Mouse (Mus musculus) layer of hippocampus, postnatal 10 days (tissue): ENCODE measurements around the gene Csf2rb2. TPM values are rescaled to one million over a fixed set of nuclear protein-coding genes. Genes with fewer than 3 reads are reported as not detected.
"Not testable (repeated sequence)": the region's sequence is repeated elsewhere in the genome, so short reads cannot be mapped to it uniquely, and the experiment has no call there.

Source experiments
- DNase-seq, 2 experiments: peaks; one replicate each; pipeline ENCODE4 v3.0.0; 2021; ENCODE audit warnings: low spot score in 2 of 2
- total RNA-seq, 2 experiments: library from RNA; stranded (reverse); gene quantifications; 2 replicates each; pipeline ENCODE4 v1.2.3; 2021

The Csf2rb2 gene
- total RNA-seq, 2 experiments from 2014 or later: 2.1 to 3.0 TPM

DNA sequence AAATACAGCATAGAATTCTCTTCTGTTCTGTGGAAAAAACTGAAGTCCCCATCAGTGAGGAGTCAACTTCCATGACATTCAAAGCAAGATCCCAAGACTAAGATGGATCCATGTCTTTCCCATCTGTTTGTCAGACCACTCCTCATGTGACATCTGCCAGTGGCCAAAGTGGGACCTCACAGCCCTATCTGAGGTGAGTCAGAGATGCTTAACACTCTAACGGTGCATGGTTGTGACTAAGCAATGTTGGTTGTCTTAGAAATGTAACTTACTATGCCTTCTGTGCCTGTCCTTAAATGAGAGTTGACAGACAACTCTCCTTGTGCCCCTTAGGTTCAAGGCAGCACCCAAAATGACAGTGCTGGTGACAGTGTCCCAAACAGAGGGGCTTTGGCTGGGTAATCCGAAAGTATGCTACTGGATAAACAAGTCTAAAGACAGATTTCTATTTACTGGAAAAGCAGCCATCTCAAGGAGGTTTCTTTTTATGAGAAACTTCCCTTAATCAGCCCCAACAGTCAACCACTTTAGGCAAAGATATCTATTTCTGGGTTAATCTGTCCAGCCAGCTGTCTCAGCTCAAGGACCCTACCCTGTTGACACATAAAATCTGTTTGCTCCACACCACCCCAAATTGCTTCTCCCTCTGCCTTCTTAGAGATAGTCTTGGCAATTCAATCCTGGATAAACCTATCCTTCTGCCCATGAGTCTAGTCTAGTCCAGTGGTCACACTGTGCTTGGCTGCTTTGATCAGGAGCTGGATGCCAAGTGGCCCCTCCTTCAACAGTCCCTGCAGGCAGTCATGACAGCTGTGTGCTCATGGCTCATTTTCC is 13.0 kb upstream of the Csf2rb2 start:
- DNase-seq: not testable (repeated sequence)

DNA sequence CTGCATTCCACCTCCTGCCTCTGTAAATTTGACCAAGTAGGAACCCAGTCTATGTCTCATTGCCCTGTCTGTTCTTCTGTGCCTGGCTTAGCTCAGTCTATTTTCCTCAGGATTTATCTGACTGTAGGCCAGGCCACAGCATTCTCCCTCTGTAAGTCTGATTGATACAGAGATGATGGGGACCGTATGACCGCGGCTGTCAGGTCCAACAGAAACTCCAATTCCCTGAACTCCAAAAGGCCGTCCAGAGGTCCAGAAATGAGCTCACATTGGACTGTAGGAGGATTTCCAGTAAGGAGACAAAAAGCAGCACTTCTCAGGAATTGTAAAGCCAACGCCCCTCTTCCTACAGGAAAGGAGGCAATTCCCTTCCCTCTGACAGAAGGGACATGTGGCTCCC is 8.1 kb upstream of the Csf2rb2 start:
- DNase-seq: not testable (repeated sequence)

DNA sequence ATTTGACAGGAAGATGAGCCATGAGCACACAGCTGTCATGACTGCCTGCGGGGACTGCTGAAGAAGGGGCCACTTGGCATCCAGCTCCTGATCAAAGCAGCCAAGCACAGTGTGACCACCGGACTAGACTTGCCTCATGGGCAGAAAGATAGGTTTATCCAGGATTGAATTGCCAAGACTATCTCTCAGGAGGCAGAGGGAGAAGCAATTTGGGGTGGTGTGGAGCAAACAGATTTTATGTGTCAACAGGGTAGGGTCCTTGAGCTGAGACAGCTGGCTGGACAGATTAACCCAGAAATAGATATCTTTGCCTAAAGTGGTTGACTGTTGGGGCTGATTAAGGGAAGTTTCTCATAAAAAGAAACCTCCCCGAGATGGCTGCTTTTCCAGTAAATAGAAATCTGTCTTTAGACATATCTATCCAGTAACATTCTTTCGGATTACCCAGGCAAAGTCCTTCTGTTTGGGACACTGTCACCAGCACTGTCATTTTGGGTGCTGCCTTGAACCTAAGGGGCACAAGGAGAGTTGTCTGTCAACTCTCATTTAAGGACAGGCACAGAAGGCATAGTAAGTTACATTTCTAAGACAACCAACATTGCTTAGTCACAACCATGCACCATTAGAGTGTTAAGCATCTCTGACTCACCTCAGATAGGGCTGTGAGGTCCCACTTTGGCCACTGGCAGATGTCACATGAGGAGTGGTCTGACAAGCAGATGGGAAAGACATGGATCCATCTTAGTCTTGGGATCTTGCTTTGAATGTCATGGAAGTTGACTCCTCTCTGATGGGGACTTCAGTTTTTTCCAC is 7.1 kb upstream of the Csf2rb2 start:
- DNase-seq: not testable (repeated sequence)

DNA sequence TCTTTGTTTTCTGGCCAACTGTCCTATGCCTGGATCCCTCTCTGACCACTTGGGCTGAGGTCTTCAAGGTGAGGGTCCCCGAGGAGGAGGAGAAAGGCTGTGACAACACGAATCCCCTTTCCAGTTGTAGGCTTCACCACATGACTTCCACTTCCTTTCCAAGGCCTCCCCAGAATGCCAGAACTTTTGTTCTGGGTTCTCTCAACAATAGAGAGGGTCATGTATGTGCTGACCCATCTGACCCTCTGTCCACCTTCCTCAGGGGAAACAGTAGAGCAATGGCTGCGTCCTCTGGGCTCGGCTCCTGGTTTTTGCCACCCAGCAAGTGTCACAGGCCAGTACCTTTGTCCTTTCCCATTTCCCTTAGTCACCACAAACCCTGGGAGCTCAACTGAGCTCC is 5.5 kb upstream of the Csf2rb2 start:
- DNase-seq: no peak

DNA sequence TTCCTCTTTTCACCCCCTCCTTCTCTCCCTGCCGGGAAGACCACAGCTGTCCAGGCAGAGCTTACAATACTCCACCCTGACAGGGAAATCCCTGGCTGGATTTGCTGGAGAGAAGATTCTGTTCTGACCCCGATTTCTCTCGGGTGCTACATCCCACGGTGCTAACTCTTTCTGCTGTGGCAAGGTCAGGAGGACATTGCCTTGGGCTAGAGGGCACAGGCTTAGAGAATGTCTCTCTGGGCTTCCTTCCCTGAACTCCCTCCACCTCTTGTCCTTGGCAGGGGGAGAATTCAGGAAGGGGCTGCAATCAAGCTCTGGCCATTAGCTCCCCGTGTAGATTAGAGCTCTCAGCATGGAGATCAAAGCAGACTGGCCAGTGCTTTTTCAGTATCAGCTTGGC is 4.3 kb upstream of the Csf2rb2 start:
- no peak for DNase-seq

DNA sequence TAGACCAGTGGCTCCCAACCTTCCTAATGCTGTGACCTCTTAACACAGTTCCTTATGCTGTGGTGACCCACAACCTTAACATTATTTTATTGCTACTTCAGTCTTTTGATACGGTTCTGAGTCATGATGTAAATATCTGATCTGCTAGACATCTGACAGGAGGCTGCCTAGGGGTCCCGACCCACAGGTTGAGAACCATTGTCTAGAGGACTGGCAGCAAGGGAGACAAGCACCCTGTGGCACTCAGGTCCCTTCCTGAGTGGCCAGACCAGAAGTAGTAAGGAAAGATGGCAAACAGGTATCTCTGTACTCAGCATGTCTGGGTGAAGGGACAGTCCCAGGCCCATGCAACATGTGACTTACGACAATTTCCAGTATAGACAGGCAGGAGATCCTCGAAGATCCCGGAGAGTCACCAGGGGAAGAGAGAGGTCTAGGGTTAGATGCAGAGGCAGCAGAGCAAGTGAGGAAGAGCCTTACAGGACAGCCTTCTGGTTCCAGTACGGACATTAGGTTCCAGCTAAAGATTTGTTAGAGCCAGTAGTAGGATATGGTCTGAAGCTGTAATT is 1.8 kb downstream of the Csf2rb2 start:
- no peak for DNase-seq

DNA sequence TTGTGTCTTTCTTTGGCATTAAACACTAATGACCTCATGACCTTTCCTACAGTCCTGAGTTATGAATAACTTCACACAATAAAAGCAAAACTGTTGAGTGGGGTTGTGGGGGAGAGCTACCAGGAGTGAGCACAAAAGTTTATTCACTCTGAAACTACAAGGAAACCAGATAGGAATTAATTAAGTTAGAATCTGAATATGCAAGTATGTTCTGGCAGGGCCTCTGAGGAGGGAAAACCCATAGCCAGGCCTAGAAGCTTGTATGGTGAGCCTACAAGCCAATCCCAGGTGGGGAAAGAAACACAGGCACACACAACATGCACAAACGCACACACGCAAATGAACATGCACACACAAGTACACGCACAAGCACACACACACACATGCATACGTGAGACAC is 2.8 kb downstream of the Csf2rb2 start:
- DNase-seq: no peak

DNA sequence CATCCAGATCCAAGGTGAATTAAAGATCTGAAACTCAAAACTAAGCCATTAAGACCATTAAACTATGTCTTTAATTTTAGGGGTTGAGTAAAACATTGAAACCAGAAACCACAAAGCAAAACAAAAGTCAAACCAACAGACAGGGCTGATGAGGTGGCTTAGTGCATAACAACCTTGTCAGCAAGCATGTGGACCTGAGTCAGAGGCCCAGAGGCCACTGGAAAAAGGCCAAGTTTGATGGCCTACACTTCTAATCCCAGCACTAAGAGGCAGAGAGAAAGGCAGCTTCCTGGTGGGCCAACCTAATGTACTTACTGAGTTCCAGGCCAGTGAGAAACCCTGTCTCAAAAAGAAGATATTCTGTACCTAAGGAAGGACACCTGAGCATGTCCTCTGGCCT is 4.7 kb downstream of the Csf2rb2 start:
- no peak for DNase-seq

DNA sequence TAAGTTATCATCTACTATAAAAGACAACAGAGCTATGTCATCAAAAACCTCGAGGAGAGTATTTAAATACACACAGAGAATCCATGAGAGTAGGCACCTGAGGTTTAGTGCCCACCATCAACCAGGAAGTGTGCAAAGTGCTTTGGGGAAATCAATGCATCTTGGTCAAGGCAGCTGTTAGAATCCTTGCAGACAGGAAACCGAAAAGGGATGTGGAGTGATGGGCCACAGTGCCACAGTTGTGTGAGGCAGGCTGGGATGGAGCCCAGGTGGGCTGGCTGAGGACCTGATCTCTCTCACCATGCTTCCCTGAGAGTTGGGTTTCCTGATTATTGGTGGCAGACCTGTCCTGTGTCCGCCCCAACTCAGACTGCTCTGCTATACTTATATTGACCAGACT is 5.9 kb downstream of the Csf2rb2 start:
- DNase-seq: no peak

DNA sequence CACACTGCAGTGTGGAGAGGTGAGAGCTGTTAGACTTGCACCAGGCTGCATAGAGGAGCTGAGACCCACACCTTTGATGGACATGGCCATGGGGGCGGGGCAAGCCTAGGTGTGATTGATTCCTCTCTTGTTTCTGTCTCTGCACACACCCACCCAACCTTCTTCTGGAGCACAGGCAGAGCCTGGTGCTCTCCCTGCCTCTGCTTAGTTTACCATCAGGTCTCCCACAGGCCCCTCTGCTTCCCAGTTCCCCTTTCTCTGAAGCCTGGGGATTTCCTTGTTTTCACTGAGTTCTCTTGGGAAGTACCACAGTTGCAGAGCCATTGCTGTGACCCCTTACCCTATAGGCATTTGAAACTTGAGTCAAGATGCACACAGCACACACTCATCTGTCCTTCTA is 7.0 kb downstream of the Csf2rb2 start:
- no peak for DNase-seq

DNA sequence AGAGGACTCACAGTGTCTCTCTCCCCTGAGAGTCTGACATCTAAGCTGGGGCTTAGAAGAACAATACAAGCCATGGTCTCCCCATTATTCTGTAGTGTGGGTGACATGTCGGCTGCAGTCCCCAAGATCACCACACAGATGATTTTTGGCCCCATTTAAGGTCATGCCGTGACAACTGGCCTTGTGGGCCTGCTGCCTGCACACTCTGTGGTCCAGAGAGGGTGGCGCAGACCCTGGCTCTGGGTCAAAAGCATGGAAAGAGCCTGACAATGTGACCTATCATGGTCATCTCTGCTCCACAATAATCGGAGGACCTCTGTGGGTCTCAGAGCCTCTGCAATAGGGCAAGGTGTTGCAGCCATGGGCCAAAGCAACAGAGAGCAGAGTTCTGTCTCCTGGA is 11.8 kb downstream of the Csf2rb2 start:
- no peak for DNase-seq

DNA sequence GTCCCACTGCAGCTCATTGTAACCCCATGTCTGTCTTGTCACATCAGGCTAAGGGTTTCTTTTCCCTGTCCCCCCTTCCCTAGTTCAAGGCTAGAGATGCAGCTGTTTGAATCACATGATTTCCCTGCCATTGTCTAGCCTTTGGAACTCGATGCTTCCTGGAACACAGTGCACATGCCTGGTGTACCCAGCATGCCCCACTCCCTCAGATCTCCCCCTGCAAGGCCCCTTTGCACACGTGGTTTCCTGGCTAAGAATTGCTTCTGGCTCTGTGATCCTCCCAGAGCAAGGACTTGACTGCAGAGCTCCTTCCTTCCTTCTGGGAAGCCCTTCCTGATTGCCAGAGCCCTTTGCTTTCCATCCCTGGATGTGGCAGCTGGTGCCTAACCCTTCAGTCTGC is 12.3 kb downstream of the Csf2rb2 start:
- not testable (repeated sequence) for DNase-seq

DNA sequence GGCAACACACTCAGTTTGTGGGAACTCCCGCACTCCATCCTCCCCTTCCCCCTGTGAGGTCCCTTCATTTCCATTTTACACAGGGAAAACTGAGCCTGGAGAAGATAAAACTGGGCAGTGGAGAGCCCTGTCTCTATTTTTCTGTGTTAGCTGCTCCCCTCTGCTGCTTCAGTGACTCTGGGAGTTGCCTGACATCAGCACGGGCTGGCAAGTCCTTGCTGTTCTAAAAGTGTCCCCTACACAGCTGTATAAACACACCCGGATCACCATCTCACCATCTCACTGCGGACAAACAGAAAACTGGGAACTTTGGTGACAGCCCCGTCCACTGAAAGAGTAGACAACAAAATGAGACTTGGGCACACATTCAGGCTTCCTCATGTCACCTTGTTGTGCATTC is 15.7 kb downstream of the Csf2rb2 start:
- not testable (repeated sequence) for DNase-seq

DNA sequence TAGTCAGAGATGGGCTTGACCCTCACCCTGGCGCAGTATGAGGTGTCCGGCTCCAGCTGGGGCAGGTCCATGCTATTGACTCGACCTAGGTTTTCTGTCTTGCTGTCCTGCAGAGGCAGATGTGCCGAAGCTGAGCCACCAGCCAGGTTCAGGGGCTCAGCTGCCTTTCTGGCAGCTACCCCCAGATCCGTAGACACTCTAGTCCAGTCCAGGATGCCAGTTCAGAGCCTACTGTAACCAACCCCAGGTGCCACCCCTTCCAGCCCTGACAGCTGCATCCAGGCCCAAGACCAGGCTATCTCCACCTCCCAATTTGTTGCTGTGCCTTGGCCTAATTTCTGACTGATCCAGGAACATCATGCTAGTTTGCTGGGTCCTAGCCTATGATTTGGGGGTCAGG is 17.6 kb downstream of the Csf2rb2 start:
- DNase-seq: no peak

DNA sequence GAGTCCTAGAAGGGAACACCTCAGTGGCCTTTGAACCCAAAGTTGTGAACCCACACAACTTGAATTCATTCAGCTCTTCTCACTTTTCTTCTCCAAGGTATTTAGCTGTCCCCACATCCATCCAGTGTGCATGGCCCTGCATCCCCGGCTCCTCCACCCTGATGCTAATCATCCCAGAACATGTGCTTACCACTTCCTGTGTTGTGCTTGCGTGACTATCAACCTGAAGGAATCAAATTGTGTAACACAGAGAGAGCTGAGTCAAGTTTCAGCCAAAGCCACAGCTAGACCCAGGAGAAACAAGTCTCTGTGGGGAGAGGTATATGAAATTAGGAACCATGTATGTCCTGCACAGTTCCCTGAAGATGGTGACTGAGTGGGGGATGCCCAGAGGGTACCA is 27.2 kb downstream of the Csf2rb2 start:
- no peak for DNase-seq

DNA sequence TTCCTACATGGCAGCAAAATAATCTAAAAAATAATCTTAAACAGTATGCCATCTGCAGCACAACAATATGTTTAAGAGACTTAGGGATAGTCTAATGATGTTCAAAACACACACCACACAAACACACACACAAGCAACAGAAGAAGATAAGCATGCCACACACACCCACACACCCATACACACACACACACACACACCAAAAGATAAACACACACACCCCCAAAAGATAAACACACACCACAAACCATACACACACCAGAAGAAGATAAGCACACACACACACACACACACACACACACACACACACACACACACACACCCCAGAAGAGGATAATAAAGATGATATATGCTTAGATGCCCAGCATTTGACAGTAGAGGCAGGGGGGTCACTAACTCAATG is 34.3 kb downstream of the Csf2rb2 start:
- DNase-seq: no peak

DNA sequence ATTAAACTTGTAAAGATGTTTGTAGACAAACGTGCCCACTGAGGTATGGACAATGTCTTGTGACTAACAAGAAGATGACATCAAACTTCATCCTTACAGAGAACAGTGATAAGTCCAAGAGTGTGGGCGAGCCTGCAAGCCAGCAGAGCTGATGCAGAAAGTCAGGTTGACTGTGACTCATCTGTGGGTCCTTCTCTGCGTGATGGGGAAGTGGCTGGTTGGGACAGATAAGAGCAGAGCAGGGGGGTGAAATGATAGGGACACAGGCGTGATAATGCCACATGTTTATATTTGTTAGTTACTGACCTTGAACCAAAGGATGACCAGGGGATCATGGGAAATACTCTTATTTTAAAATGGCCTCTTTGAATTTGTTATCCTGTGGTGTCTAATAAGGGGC is 37.7 kb downstream of the Csf2rb2 start:
- no peak for DNase-seq

DNA sequence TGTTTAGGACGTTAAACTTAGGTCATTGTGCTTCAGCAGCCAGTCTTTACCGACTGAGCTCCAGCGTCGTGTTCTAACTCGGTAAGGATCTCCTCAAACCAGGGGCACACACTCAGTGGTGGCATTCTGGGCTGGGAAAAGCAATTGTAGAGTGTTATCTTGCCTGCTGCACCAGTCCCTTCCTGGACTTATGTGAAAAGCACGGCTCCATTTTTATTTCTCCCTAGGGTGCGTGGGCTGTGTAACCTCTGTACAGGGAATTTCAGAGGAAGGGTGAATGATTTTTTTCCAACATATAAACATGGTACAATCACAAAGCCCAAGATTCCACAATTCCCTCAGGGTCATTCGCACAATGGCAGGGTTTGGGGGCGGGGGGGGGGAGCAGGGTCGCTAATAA is 38.1 kb downstream of the Csf2rb2 start:
- DNase-seq: no peak

DNA sequence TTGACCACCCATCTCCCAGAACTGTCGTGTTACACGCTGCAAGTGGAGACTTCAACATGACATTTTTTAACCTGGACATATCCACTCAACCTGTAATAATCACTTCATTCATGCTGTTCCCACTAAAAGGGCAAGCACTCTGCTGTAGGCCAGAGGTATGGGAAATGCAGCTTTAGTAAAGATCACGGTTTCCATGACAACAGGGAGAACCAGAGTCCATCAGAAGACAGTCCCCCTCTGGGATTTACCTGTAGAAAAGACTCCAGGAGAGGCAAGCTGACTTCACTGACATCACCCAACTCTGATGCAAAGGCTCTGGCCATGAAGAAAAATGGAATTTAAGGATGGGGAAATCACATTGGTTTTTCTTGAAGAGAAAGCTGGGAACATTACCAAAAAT is 42.2 kb downstream of the Csf2rb2 start:
- DNase-seq: no peak

DNA sequence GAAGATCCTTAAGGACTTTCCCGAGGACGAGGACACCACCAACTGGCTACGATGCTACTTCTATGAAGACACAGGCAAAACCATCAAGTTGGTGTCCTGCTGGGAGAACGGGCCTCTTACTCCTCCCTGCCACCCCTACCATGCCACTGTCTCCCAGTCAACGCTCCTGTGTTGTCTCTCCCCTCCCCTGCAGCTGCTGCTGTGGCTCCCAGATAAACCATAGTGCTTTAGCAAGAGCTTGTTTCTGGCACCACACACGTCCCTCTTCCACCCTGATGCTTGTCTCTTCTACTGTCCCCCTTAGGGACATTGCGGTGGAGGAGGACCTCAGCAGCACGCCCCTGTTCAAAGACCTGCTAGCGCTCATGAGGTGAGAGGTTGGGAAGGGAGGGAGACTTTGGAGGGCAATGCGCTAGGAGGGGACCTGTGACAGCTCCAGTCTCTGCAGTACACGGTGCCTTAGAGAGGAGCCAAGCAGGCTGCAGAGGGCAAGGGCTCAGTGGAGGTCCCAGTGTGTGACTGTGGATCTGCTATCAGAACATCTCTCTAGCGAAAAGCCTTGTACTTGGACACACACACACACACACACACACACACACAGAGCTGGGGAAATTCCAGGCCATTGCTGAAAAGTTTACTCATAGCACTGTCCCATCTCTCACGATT is 44.7 kb downstream of the Csf2rb2 start:
- DNase-seq: no peak

DNA sequence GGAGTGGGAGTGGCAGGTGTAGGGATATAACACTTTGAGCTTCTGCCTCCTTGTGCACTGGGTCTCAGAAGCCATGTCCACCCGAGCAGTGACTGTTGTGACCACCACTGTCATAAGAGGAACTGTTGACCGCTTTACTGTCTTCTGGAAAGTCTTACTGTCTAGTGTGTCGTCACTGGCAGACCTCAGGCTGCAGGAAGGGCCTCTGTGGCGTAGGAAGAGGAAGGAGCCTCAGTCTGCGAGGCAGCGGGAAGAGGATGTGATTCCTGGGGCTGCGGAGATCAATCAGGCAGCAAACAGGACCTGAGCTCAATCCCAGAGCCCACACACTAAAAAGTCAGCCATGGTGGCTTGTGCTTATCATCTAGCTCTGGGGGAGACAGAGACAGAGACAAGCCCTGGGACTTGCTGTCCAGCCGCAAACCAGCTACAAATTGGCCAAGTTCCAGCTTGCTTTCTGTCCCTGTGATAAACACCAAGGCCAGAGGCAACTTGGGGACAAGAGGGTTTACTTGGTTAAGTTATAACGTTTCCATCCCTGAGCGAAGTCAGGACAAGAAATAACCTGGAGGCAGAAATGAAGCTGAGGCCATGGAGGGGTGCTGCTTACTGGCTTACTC is 47.2 kb downstream of the Csf2rb2 start:
- no peak for DNase-seq
